Mouse (Mus musculus) limb, embryonic 12.5 days (tissue): ENCODE measurements at regions not wholly inside any gene's neighbourhood (a gene's known extent, or its start where the extent isn't known, plus 50 kb on each side); places are given as distances from the start of the nearest gene placed in this dataset.

Experiments
- ATAC-seq: fragments of 200-750 bp; cut with Nextera tagmentation; 2 replicates; pipeline ENCODE4 v1.8.0; 2017; ENCODE audit warnings: low read depth, moderate TSS enrichment; ENCODE audit not compliant: insufficient number of reproducible peaks, insufficient read depth, low FRiP score, low TSS enrichment
- H3K27ac ChIP-seq: fragments of 300-500 bp; sonication (generic); 2 replicates; pipeline ENCODE4 v1.5.1; 2016; ENCODE audit warnings: mild to moderate bottlenecking, moderate library complexity
- H3K27me3 ChIP-seq: fragments of 300-500 bp; sonication (generic); 2 replicates; pipeline ENCODE4 v1.6.1; 2016; ENCODE audit warnings: mild to moderate bottlenecking, moderate library complexity
- H3K36me3 ChIP-seq: fragments of 300-500 bp; sonication (generic); 2 replicates; pipeline ENCODE4 v1.6.1; 2016; ENCODE audit warnings: mild to moderate bottlenecking, moderate library complexity
- H3K4me1 ChIP-seq: fragments of 300-500 bp; sonication (generic); replicated peaks from 2 replicates; pipeline ENCODE4 v1.6.1; 2016
- H3K4me2 ChIP-seq: fragments of 300-500 bp; sonication (generic); 2 replicates; pipeline ENCODE4 v1.6.1; 2016; ENCODE audit warnings: mild to moderate bottlenecking, moderate library complexity
- H3K4me3 ChIP-seq: fragments of 300-500 bp; sonication (generic); replicated peaks from 2 replicates; pipeline ENCODE4 v1.5.1; 2016; ENCODE audit warnings: mild to moderate bottlenecking
- H3K9ac ChIP-seq: fragments of 300-500 bp; sonication (generic); replicated peaks from 2 replicates; pipeline ENCODE4 v1.6.1; 2016; ENCODE audit warnings: mild to moderate bottlenecking, moderate library complexity
- H3K9me3 ChIP-seq: fragments of 300-500 bp; sonication (generic); 2 replicates; pipeline ENCODE4 v1.6.1; 2016; ENCODE audit warnings: mild to moderate bottlenecking, moderate library complexity
- WGBS: fragments of 180-500 bp; shearing (Covaris S2); methylation state at CpG from one replicate; pipeline ENCODE4 v1.1.7; 2016; 5-methylcytosine and 5-hydroxymethylcytosine counted together

- no peak overlapping the region for H3K27ac ChIP-seq
- H3K36me3 ChIP-seq: no peaks in the 10 kb centered on the region
- H3K9ac ChIP-seq: no peak overlapping the region
- 51% methylated on average over 8 of the region's 8 CpGs for WGBS
- H3K4me2 ChIP-seq: no peak overlapping the region
- no peak for ATAC-seq
- H3K27me3 ChIP-seq: no peaks in the 10 kb centered on the region
- no peaks in the 10 kb centered on the region for H3K9me3 ChIP-seq
- H3K4me3 ChIP-seq: no peak overlapping the region
- no peaks in the 10 kb centered on the region for H3K4me1 ChIP-seq
These were observed 54.7 kb upstream of the Map3k7 start for GRCm38 (mm10) chr4:31909086-31909673.
